Comparison of ENCODE assay signal across 15 mouse cellular contexts in genomic region chr11:5533108-5533507, GRCm38 (mm10). TPM values are rescaled to one million over a fixed set of nuclear protein-coding genes. Genes with fewer than 3 reads are reported as not detected.
A peak's percentile ranks its signal among the peaks of the same experiment; 100 is the strongest.
DNase-seq lines count a peak whose midpoint lies in the region; ATAC-seq and TF ChIP-seq lines count a peak whose summit lies in the region.
"Had no signal": no experiment of that assay in that cellular context is flagged by ENCODE, and none has a peak within 500 bp of the region (broad histone marks: within the 10 kb centered on the region; RNA-seq: fewer than 3 reads in every experiment).

No protein-coding gene starts in this region.

- no peak overlapping the region for H3K9ac ChIP-seq in lung, embryonic 14.5 days
- no peak overlapping the region for H3K9ac ChIP-seq in stomach, embryonic 16.5 days (ENCODE audit: low read length)

- peak; percentile 31 for DNase-seq in gastrocnemius, adult 18-20 months (ENCODE audit: low spot score)
- DNase-seq in gastrocnemius, postnatal 25 days, result no peak
- DNase-seq in lung, embryonic 14.5 days, result no peak
- no peak for DNase-seq in lung, adult 18-20 months
- peak; percentile 75 to 94 for DNase-seq in kidney, postnatal 36 days
- no peak for DNase-seq in thymus, postnatal 36 days
- DNase-seq in adrenal gland, postnatal 25 days, result no peak
- DNase-seq: cerebellum, adult 2 months; thymus, adult 18-20 months had no signal

- no peaks in the 10 kb centered on the region for H3K4me1 ChIP-seq in lung, embryonic 14.5 days (ENCODE audit: insufficient read depth)
- H3K4me1 ChIP-seq in stomach, embryonic 16.5 days (ENCODE audit: control insufficient read depth, insufficient read depth, low read length), result no peaks in the 10 kb centered on the region
- H3K4me1 ChIP-seq: limb, embryonic 10.5 days had no signal

- no peak overlapping the region for H3K4me2 ChIP-seq in lung, embryonic 14.5 days
- no peak overlapping the region for H3K4me2 ChIP-seq in stomach, embryonic 16.5 days (ENCODE audit: low read depth, low read length)

- H3K36me3 ChIP-seq in lung, embryonic 14.5 days (ENCODE audit: insufficient read depth), result peaks cover 71% of the 10 kb centered on the region
- H3K36me3 ChIP-seq in stomach, embryonic 16.5 days (ENCODE audit: control insufficient read depth, insufficient read depth, low read length), result peaks cover 21% of the 10 kb centered on the region

- no peaks in the 10 kb centered on the region for H3K27me3 ChIP-seq in lung, embryonic 14.5 days (ENCODE audit: insufficient read depth, low read length)
- no peaks in the 10 kb centered on the region for H3K27me3 ChIP-seq in stomach, embryonic 16.5 days (ENCODE audit: control insufficient read depth, insufficient read depth, low read length)

- WGBS in lung, embryonic 14.5 days, result 74% methylated on average over 5 of the region's 5 CpGs
- WGBS in stomach, embryonic 16.5 days, result 74% methylated on average over 5 of the region's 5 CpGs

- ATAC-seq in lung, embryonic 14.5 days (ENCODE audit: insufficient read depth), result no peak
- ATAC-seq in stomach, embryonic 16.5 days (ENCODE audit: insufficient read depth, low FRiP score), result peak; percentile 64; the same call in 1 of the 2 replicates

- no peak overlapping the region for H3K4me3 ChIP-seq in lung, embryonic 14.5 days (ENCODE audit: low read depth, low read length)
- no peak overlapping the region for H3K4me3 ChIP-seq in stomach, embryonic 16.5 days (replicated peaks; ENCODE audit: low read length)
- H3K4me3 ChIP-seq: hindbrain, embryonic 10.5 days; limb, embryonic 10.5 days; myocyte had no signal

- no peak overlapping the region for H3K27ac ChIP-seq in lung, embryonic 14.5 days (ENCODE audit: low read depth)
- H3K27ac ChIP-seq in stomach, embryonic 16.5 days (ENCODE audit: low read length), result no peak overlapping the region
- H3K27ac ChIP-seq: hindbrain, embryonic 10.5 days; limb, embryonic 10.5 days had no signal

- TF ChIP-seq CTCF in lung, embryonic 14.5 days (IDR thresholded peaks at IDR 0.05; ENCODE audit: low read depth), result 0 out of 2 replicates have a peak, but pooled peaks have one; percentile 15

- no peaks in the 10 kb centered on the region for H3K9me3 ChIP-seq in lung, embryonic 14.5 days (ENCODE audit: low read depth, low read length)
- H3K9me3 ChIP-seq in stomach, embryonic 16.5 days (replicated peaks; ENCODE audit: control insufficient read depth, low read length), result no peaks in the 10 kb centered on the region
- H3K9me3 ChIP-seq: hindbrain, embryonic 10.5 days; limb, embryonic 10.5 days had no signal

RNA-seq across cellular contexts. Expression of gene Ccdc117, which starts 8.9 kb away (rescaled TPM):
- total RNA-seq in gastrocnemius, adult 18-20 months (2021), result 10 to 100 TPM; 22.0 to 24.7 TPM
- total RNA-seq in gastrocnemius, postnatal 25 days (2021), result 10 to 100 TPM; 14.9 to 15.6 TPM
- 22.4 and 24.9 TPM in 2 replicates for polyA plus RNA-seq in lung, embryonic 14.5 days (2014; fragmentation: Nextera tagmentation; extraction: Ambion mirVana)
- polyA plus RNA-seq in stomach, embryonic 16.5 days (2015; fragmentation: Nextera tagmentation; extraction: Ambion mirVana), result 13.3 and 13.8 TPM in 2 replicates
- total RNA-seq in adrenal gland, postnatal 25 days (2021), result 28.3 and 30.3 TPM in 2 replicates

RNA-seq across cellular contexts. Expression of gene Xbp1, which starts 12.6 kb away (rescaled TPM):
- total RNA-seq in gastrocnemius, adult 18-20 months (2021), result 10 to 100 TPM; 64.1 to 66.8 TPM
- total RNA-seq in gastrocnemius, postnatal 25 days (2021), result 10 to 100 TPM; 53.0 to 60.9 TPM
- 180 and 193 TPM in 2 replicates for polyA plus RNA-seq in lung, embryonic 14.5 days (2014; fragmentation: Nextera tagmentation; extraction: Ambion mirVana)
- 238 and 248 TPM in 2 replicates for polyA plus RNA-seq in stomach, embryonic 16.5 days (2015; fragmentation: Nextera tagmentation; extraction: Ambion mirVana)
- total RNA-seq in adrenal gland, postnatal 25 days (2021), result 139 and 149 TPM in 2 replicates

RNA-seq across cellular contexts. Expression of gene Ankrd36, which starts 36.4 kb away (rescaled TPM):
- total RNA-seq in gastrocnemius, adult 18-20 months (2021), result not detected
- total RNA-seq in gastrocnemius, postnatal 25 days (2021), result not detected
- not detected in 2 replicates for polyA plus RNA-seq in lung, embryonic 14.5 days (2014; fragmentation: Nextera tagmentation; extraction: Ambion mirVana)
- polyA plus RNA-seq in stomach, embryonic 16.5 days (2015; fragmentation: Nextera tagmentation; extraction: Ambion mirVana), result 0.10 TPM in 2 replicates
- not detected in 2 replicates for total RNA-seq in adrenal gland, postnatal 25 days (2021)
- total RNA-seq: gastrocnemius, adult 8-10 months had no signal
- polyA plus RNA-seq: cerebellum, adult 2 months; hindbrain, embryonic 10.5 days; large intestine, adult 2 months; limb, embryonic 10.5 days; myocyte had no signal

Comparison
In these comparisons a context has a peak if more than half of its experiments do, and no peak if none do; other contexts are left out.
1. DNase-seq: peak in gastrocnemius, adult 18-20 months (single experiment) and kidney, postnatal 36 days (2 of 2); none in gastrocnemius, postnatal 25 days (single experiment), lung, embryonic 14.5 days (single experiment), lung, adult 18-20 months (0 of 2), thymus, postnatal 36 days (0 of 2) and adrenal gland, postnatal 25 days (single experiment).